Mouse (Mus musculus) MEL (cell line): ENCODE results near the gene Mthfd1l. TPM values are rescaled to one million over a fixed set of nuclear protein-coding genes. Genes with fewer than 3 reads are reported as not detected.

ENCODE experiments used
- DNase-seq: peaks from one replicate; pipeline ENCODE4 v3.0.0; 2011; ENCODE audit warnings: low read depth, low spot score
- H3K27ac ChIP-seq: 2 replicates; pipeline ENCODE4 v1.5.1; 2012; ENCODE audit warnings: low read depth, mild to moderate bottlenecking, control low read depth, low read length, moderate library complexity; ENCODE audit not compliant: control insufficient read depth
- H3K27me3 ChIP-seq, 2 experiments: fragments of 150-350 bp in 1 of 2; sonication (generic) in 1 of 2; 2 replicates each; pipeline ENCODE4 v1.6.1; 2012; ENCODE audit warnings: low read length in 2 of 2, mild to moderate bottlenecking in 2 of 2, improper control_type of control experiment in 1 of 2, moderate library complexity in 1 of 2; ENCODE audit not compliant: insufficient read depth in 2 of 2, control insufficient read depth in 1 of 2
- H3K36me3 ChIP-seq, 2 experiments: 2 replicates each; pipeline ENCODE4 v1.6.1; 2012 to 2014; ENCODE audit warnings: low read length in 2 of 2, improper control_type of control experiment in 1 of 2, inconsistent platforms in 1 of 2, mild to moderate bottlenecking in 1 of 2; ENCODE audit not compliant: insufficient read depth in 2 of 2, control insufficient read depth in 1 of 2
- H3K4me1 ChIP-seq, 2 experiments: fragments of 150-350 bp in 1 of 2; sonication (generic) in 1 of 2; 2 replicates each; pipeline ENCODE4 v1.6.1; 2012; ENCODE audit warnings: low read length in 2 of 2, improper control_type of control experiment in 1 of 2, mild to moderate bottlenecking in 1 of 2; ENCODE audit not compliant: insufficient read depth in 2 of 2, control insufficient read depth in 1 of 2
- H3K4me3 ChIP-seq, 2 experiments: fragments of 150-350 bp in 1 of 2; sonication (generic) in 1 of 2; 2 replicates each; pipeline ENCODE4 v1.5.1; 2012; ENCODE audit warnings: low read depth in 2 of 2, low read length in 2 of 2, mild to moderate bottlenecking in 2 of 2, moderate library complexity in 2 of 2, control low read depth in 1 of 2, improper control_type of control experiment in 1 of 2; ENCODE audit not compliant: control insufficient read depth in 1 of 2, insufficient read depth in 1 of 2
- H3K79me2 ChIP-seq: 2 replicates; pipeline ENCODE4 v1.6.1; 2012; ENCODE audit warnings: mild to moderate bottlenecking, low read length, moderate library complexity; ENCODE audit not compliant: control insufficient read depth, poor library complexity, insufficient read depth
- H3K9ac ChIP-seq: 2 replicates; pipeline ENCODE4 v1.6.1; 2012; ENCODE audit warnings: low read depth, mild to moderate bottlenecking, control low read depth, low read length, moderate library complexity; ENCODE audit not compliant: control insufficient read depth, poor library complexity, severe bottlenecking
- H3K9me3 ChIP-seq: fragments of 150-350 bp; sonication (generic); replicated peaks from 2 replicates; pipeline ENCODE4 v1.6.1; 2012; ENCODE audit warnings: mild to moderate bottlenecking, low read length, improper control_type of control experiment, moderate library complexity; ENCODE audit not compliant: insufficient read depth
- BHLHE40 ChIP-seq: IDR thresholded peaks from 2 replicates; pipeline ENCODE4 v1.6.1; 2012; ENCODE audit warnings: low read depth, mild to moderate bottlenecking, inconsistent platforms, low read length, improper control_type of control experiment, borderline replicate concordance
- CTCF ChIP-seq, 3 experiments: IDR thresholded peaks in 2 of 3; conservative IDR thresholded peaks in 1 of 3; 2 replicates each; pipeline ENCODE4 v1.5.1; 2011 to 2012; ENCODE audit warnings: low read length in 3 of 3, low read depth in 2 of 3, mild to moderate bottlenecking in 2 of 3, improper control_type of control experiment in 1 of 3, inconsistent platforms in 1 of 3, mixed read lengths in 1 of 3, moderate library complexity in 1 of 3; ENCODE audit not compliant: control insufficient read depth in 1 of 3, insufficient read depth in 1 of 3, poor library complexity in 1 of 3, severe bottlenecking in 1 of 3
- E2F4 ChIP-seq: IDR thresholded peaks from 2 replicates; pipeline ENCODE4 v1.6.1; 2011; ENCODE audit warnings: low read depth, low read length, improper control_type of control experiment, borderline replicate concordance
- ETS1 ChIP-seq: IDR thresholded peaks from 2 replicates; pipeline ENCODE4 v1.6.1; 2012; ENCODE audit warnings: low read depth, mild to moderate bottlenecking, inconsistent platforms, low read length, improper control_type of control experiment, moderate library complexity
- GABPA ChIP-seq: IDR thresholded peaks from 2 replicates; pipeline ENCODE4 v1.6.1; 2012; ENCODE audit warnings: low read depth, mild to moderate bottlenecking, inconsistent platforms, low read length, improper control_type of control experiment, moderate library complexity
- GATA1 ChIP-seq: IDR thresholded peaks from 2 replicates; pipeline ENCODE4 v1.6.1; 2011; ENCODE audit warnings: low read depth, low read length, improper control_type of control experiment
- JUND ChIP-seq: IDR thresholded peaks from 2 replicates; pipeline ENCODE4 v1.6.1; 2011; ENCODE audit warnings: low read depth, mild to moderate bottlenecking, improper control_type of control experiment, low read length
- MYB ChIP-seq: IDR thresholded peaks from 2 replicates; pipeline ENCODE4 v1.6.1; 2011; ENCODE audit warnings: mild to moderate bottlenecking, low read depth, low read length, improper control_type of control experiment
- MYC ChIP-seq: IDR thresholded peaks from 2 replicates; pipeline ENCODE4 v1.6.1; 2011; ENCODE audit warnings: low read depth, mild to moderate bottlenecking, low read length, improper control_type of control experiment, moderate library complexity
- NELFE ChIP-seq: IDR thresholded peaks from 2 replicates; pipeline ENCODE4 v1.6.1; 2011; ENCODE audit warnings: low read depth, low read length, improper control_type of control experiment
- RAD21 ChIP-seq: IDR thresholded peaks from 2 replicates; pipeline ENCODE4 v1.6.1; 2011; ENCODE audit warnings: mild to moderate bottlenecking, low read depth, low read length, improper control_type of control experiment
- RCOR1 ChIP-seq: IDR thresholded peaks from 2 replicates; pipeline ENCODE4 v1.6.1; 2012; ENCODE audit warnings: low read depth, mild to moderate bottlenecking, inconsistent platforms, low read length, improper control_type of control experiment
- TCF12 ChIP-seq: IDR thresholded peaks from 2 replicates; pipeline ENCODE4 v1.6.1; 2014; ENCODE audit warnings: low read depth, mild to moderate bottlenecking, inconsistent platforms, low read length, improper control_type of control experiment, moderate library complexity
- UBTF ChIP-seq: IDR thresholded peaks from 2 replicates; pipeline ENCODE4 v1.6.1; 2012; ENCODE audit warnings: low read depth, mild to moderate bottlenecking, inconsistent platforms, low read length, improper control_type of control experiment, moderate library complexity, borderline replicate concordance; ENCODE audit not compliant: insufficient read depth
- USF2 ChIP-seq, 2 experiments: IDR thresholded peaks; 2 replicates each; pipeline ENCODE4 v1.6.1; 2011 to 2012; ENCODE audit warnings: improper control_type of control experiment in 2 of 2, low read length in 2 of 2, borderline replicate concordance in 1 of 2, inconsistent platforms in 1 of 2, low read depth in 1 of 2, mild to moderate bottlenecking in 1 of 2; ENCODE audit not compliant: insufficient read depth in 1 of 2
- ZKSCAN1 ChIP-seq: IDR thresholded peaks from 2 replicates; pipeline ENCODE4 v1.6.1; 2012; ENCODE audit warnings: low read depth, mild to moderate bottlenecking, inconsistent platforms, low read length, improper control_type of control experiment, moderate library complexity
- polyA plus RNA-seq, 2 experiments: library from polyadenylated mRNA; stranded (reverse) in 1 of 2; unstranded in 1 of 2; fragments of >175 nt in 1 of 2; fragments of >200 nt in 1 of 2; gene quantifications; 2 replicates each; pipeline versions ENCODE4 v1.2.1 to v1.2.4; 2012; ENCODE audit warnings: low replicate concordance in 2 of 2, low read depth in 1 of 2; ENCODE audit not compliant: insufficient read length in 2 of 2, insufficient read depth in 1 of 2, missing spikeins in 1 of 2
- total RNA-seq: library from RNA; depleted of rRNA; stranded (reverse); fragments of 300-350 nt; gene quantifications from 2 replicates; pipeline ENCODE4 v1.2.3, GENCODE M21; 2012

Gene Mthfd1l
- total and polyA plus RNA-seq, 3 experiments = 43.1 to 1,097 (median 83.0) TPM

DNA sequence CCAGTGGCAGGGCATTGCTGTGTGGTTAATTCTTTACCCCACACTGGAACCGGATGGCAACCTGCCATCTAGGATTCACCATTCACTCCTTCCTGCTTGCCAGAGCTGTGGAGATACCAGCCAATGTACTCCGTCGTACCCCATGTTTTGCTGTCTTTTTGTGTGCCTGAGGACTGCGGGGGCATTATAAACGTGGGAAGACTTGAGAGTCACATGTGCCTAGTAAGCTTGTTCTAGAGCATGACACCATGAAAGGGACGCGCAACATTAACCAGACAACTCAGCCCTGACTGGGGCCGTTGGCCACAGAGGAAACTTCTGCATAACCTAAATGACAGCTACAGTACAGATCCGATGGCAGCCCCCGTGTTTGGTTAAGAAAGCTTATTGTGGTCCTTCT lies 155.5 kb downstream of the Mthfd1l start:
- TF ChIP-seq CTCF (IDR thresholded peaks at IDR 0.05 in 2 of 3, conservative IDR thresholded peaks at IDR 0.05 in 1 of 3; ENCODE audit: control insufficient read depth in 1 of 3, insufficient read depth in 1 of 3, low read depth in 2 of 3, low read length in 3 of 3, poor library complexity in 1 of 3, severe bottlenecking in 1 of 3) (no peak), USF2 (IDR thresholded peaks at IDR 0.05; ENCODE audit: borderline replicate concordance in 1 of 2, insufficient read depth in 1 of 2, low read depth in 1 of 2, low read length in 2 of 2) (no peak), RAD21 (no peak), MYB (no peak), UBTF (no peak), MYC (no peak), GATA1 (no peak), ETS1 (no peak), ZKSCAN1 (no peak), E2F4 (no peak), BHLHE40 (no peak)
- no peaks in the 10 kb centered on the region for H3K27me3 ChIP-seq
- H3K27ac ChIP-seq = no peak overlapping the region
- peaks cover 5 to 9% of the 10 kb centered on the region in 2 experiments for H3K4me1 ChIP-seq
- no peak overlapping the region for H3K9ac ChIP-seq
- H3K4me3 ChIP-seq = no peak overlapping the region
- H3K79me2 ChIP-seq = peaks cover 1% of the 10 kb centered on the region; the same call in 1 of the 2 replicates
- peaks cover 0 to 18% of the 10 kb centered on the region in 2 experiments for H3K36me3 ChIP-seq
- H3K9me3 ChIP-seq = no peaks in the 10 kb centered on the region
- no peak for DNase-seq

DNA sequence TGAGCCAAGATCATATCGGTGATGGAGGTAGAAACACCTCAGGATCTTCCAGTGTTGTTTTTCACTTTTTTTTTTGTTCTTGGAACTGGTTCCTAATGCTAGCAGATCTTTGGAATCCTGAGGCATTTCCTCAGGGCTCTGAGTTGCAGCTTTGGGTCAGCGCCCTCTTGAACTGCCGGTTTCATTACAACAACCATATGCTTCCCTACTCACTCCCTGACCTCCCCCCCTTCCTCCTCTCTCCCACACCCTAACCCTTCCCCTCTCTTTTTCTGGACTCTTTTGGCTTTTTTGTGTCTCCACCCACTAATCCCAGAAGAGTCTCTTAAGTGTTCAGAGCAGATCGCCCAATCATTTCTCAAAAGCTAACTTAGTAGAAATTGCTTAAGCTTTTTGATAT lies 156.0 kb downstream of the Mthfd1l start:
- Histone ChIP-seq H3K4me3 (no peak overlapping the region), H3K36me3 (peaks cover 0 to 16% of the 10 kb centered on the region in 2 experiments), H3K9ac (no peak overlapping the region), H3K9me3 (no peaks in the 10 kb centered on the region), H3K27me3 (no peaks in the 10 kb centered on the region), H3K79me2 (peaks cover 1% of the 10 kb centered on the region; the same call in 1 of the 2 replicates), H3K27ac (no peak overlapping the region), H3K4me1 (peaks cover 5% of the 10 kb centered on the region in 2 experiments)
- DNase-seq = no peak
- TF ChIP-seq ETS1 = no peak
- TF ChIP-seq RAD21 = no peak
- TF ChIP-seq TCF12 = no peak
- no peak for TF ChIP-seq RCOR1
- TF ChIP-seq GABPA = no peak
- no peak for TF ChIP-seq NELFE
- no peak for TF ChIP-seq GATA1
- TF ChIP-seq JUND = no peak
- no peak for TF ChIP-seq E2F4
